Mouse (Mus musculus): Measurements from ENCODE around the gene Gal. TPM values are rescaled to one million over a fixed set of nuclear protein-coding genes. Genes with fewer than 3 reads are reported as not detected.

The Gal gene
- polyA plus RNA-seq, 1 experiment from 2014 or later = 12.2 TPM

DNA sequence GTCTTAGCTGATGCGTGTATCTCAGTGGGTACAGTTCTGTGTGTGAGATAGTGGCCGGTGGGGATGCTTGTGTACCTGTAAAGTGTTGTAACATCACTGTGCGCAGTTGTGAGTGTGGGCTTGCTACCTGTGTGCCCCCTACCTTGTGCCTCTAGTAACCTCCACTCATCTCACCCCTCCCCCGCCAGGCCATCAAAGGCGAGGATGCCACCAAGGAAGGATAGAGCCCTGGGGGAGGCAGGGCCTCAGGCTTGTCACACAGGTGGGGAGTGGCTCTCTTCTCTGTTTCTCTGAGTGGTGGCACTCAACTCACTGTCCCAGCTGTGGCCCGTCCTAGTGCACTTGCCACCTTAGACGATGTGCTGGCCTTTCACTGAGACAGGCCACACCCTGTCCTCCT is 16.7 kb upstream of the Gal start:
- WGBS = 68% methylated on average over 7 of the region's 7 CpGs
- H3K27me3 ChIP-seq (ENCODE audit: control insufficient read depth, insufficient read depth, low read length) = no peaks in the 10 kb centered on the region
- H3K4me3 ChIP-seq (ENCODE audit: low read depth, low read length) = no peak overlapping the region
- H3K4me2 ChIP-seq (replicated peaks; ENCODE audit: low read depth, low read length) = no peak overlapping the region
- no peak for ATAC-seq (ENCODE audit: insufficient number of reproducible peaks, insufficient read depth, low FRiP score, low read depth)
- H3K36me3 ChIP-seq (ENCODE audit: control insufficient read depth, insufficient read depth, low read length) = no peaks in the 10 kb centered on the region
- no peak overlapping the region for H3K9ac ChIP-seq (replicated peaks; ENCODE audit: low read depth, low read length)
- H3K4me1 ChIP-seq (ENCODE audit: control insufficient read depth, insufficient read depth, low read length) = no peaks in the 10 kb centered on the region
- no peaks in the 10 kb centered on the region for H3K9me3 ChIP-seq (ENCODE audit: control insufficient read depth, low read depth, low read length)
- H3K27ac ChIP-seq (ENCODE audit: low read length) = no peak overlapping the region

DNA sequence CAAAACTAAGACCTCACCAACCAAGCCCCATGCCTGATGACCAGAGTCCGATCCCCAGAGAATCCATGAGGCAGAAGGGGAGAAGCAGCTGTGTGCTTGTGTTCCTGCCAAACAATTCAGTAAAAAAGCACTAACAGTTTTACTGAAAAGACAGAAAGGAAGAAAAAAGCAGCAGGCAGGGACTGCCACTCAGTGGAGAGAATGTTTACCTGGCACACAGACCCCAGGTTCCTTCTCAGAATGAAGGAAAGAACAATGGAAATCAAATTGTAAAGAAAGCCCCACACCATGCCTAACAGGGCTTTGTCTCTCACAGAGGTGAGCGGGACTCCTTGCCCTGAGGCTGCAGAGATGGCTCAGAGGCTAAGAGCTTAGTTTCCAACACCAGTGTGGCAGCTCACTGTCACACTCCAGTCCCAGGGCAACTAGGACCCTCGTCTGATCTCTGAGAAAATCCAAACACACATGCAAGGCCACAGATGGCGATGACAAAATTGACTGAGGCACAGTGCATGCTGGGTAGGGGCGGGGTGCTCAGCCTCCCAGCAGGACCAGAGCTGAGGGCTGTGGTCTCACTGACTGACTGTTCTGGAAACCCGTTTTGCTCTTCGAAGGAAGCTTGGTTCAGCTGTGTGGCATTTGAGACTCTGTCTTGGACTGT is 14.9 kb upstream of the Gal start:
- Histone ChIP-seq H3K9ac (replicated peaks; ENCODE audit: low read depth, low read length) (no peak overlapping the region), H3K27me3 (ENCODE audit: control insufficient read depth, insufficient read depth, low read length) (no peaks in the 10 kb centered on the region), H3K9me3 (ENCODE audit: control insufficient read depth, low read depth, low read length) (no peaks in the 10 kb centered on the region), H3K4me1 (ENCODE audit: control insufficient read depth, insufficient read depth, low read length) (no peaks in the 10 kb centered on the region), H3K4me3 (ENCODE audit: low read depth, low read length) (no peak overlapping the region), H3K27ac (ENCODE audit: low read length) (no peak overlapping the region), H3K4me2 (replicated peaks; ENCODE audit: low read depth, low read length) (no peak overlapping the region), H3K36me3 (ENCODE audit: control insufficient read depth, insufficient read depth, low read length) (no peaks in the 10 kb centered on the region)
- WGBS = 47% methylated on average over 7 of the region's 7 CpGs
- ATAC-seq (ENCODE audit: insufficient number of reproducible peaks, insufficient read depth, low FRiP score, low read depth) = no peak

DNA sequence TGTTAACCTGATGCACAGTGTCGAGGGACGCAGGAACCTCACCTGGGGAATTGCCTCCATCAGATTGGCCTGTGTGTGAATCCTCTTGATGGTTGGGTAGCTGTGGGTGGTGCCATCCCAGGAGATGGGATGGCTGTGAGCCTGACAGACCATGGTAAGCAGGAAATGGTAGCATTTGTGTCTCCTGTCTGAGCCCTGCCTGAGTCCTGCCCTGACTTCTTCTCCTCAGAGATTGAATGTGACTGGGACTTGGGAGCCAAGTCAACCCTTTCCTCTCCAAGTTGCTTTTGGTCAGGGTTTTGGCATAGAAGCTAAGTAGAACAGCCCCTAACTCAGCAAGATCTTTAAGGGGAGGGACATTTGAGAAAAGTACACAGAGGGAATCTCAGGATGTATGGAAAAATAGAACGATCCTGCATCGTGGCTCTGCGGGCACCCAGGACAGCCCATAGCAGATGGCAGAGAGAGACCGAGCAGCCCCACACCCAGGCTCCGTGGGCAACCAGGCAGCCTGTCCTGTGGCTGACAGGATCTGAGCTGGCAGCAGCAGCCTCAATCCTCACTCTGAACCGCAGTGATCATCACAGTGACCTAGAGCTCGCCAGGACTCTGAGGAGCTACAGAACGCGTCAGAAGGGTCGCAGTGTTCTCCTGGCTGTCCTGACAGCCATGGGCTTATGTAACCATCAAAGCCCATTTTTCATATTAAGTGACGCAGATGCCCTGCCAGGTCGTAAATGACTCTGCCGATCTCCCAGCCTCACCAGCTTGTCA is 13.9 kb upstream of the Gal start:
- H3K27ac ChIP-seq (ENCODE audit: low read length) = no peak overlapping the region
- H3K36me3 ChIP-seq (ENCODE audit: control insufficient read depth, insufficient read depth, low read length) = no peaks in the 10 kb centered on the region
- ATAC-seq (ENCODE audit: insufficient number of reproducible peaks, insufficient read depth, low FRiP score, low read depth) = no peak
- no peaks in the 10 kb centered on the region for H3K9me3 ChIP-seq (ENCODE audit: control insufficient read depth, low read depth, low read length)
- H3K9ac ChIP-seq (replicated peaks; ENCODE audit: low read depth, low read length) = no peak overlapping the region
- no peaks in the 10 kb centered on the region for H3K4me1 ChIP-seq (ENCODE audit: control insufficient read depth, insufficient read depth, low read length)
- H3K4me2 ChIP-seq (replicated peaks; ENCODE audit: low read depth, low read length) = no peak overlapping the region
- no peaks in the 10 kb centered on the region for H3K27me3 ChIP-seq (ENCODE audit: control insufficient read depth, insufficient read depth, low read length)
- 72% methylated on average over 15 of the region's 15 CpGs for WGBS
- no peak overlapping the region for H3K4me3 ChIP-seq (ENCODE audit: low read depth, low read length)

DNA sequence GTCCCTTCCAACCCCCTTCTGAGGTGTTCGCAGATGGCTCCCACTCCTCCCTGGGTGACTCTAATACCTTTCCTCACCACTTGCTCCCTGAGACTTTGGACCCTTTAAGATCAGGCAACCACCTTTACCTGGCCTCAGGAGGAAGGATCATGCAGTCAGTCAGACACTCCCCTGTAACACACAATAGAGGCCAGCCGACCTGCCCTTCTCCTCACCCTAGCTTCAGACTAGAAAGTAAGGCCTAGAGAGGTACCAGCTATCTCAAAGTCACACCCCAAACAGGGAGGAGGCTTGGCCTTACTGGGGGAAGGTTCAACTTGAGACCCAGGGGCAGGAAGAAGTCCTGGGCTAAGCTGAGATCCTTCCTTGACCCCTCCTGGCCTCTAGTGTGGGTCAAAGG is 9.9 kb upstream of the Gal start:
- H3K4me3 ChIP-seq (ENCODE audit: low read depth, low read length) = no peak overlapping the region
- H3K9ac ChIP-seq (replicated peaks; ENCODE audit: low read depth, low read length) = no peak overlapping the region
- ATAC-seq (ENCODE audit: insufficient number of reproducible peaks, insufficient read depth, low FRiP score, low read depth) = peak; percentile 35; the same call in 1 of the 2 replicates
- no peak overlapping the region for H3K27ac ChIP-seq (ENCODE audit: low read length)
- no peaks in the 10 kb centered on the region for H3K36me3 ChIP-seq (ENCODE audit: control insufficient read depth, insufficient read depth, low read length)
- 79% methylated on average over 2 of the region's 2 CpGs for WGBS
- H3K9me3 ChIP-seq (ENCODE audit: control insufficient read depth, low read depth, low read length) = no peaks in the 10 kb centered on the region
- no peak overlapping the region for H3K4me2 ChIP-seq (replicated peaks; ENCODE audit: low read depth, low read length)
- H3K4me1 ChIP-seq (ENCODE audit: control insufficient read depth, insufficient read depth, low read length) = no peaks in the 10 kb centered on the region
- H3K27me3 ChIP-seq (ENCODE audit: control insufficient read depth, insufficient read depth, low read length) = no peaks in the 10 kb centered on the region

DNA sequence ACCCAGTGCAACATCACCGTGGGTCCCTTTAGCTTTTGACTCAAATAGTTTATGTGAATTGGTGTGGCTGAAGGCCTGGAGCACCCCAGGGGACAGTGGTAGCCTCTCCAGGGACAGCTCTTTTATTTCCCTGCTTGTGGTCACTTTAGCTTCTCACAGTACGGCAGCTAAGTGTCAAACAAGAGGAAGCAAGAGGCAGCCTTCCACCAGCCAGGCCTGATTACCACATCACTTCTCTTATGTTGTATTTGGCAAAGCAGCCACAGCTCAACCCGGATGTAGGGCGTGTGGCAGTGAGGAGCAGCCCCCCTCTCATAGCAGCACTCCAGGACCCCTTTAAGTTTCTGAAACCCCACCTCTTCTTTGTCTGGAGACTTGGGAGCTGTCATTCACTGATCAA is 8.6 kb upstream of the Gal start:
- H3K27me3 ChIP-seq (ENCODE audit: control insufficient read depth, insufficient read depth, low read length) = no peaks in the 10 kb centered on the region
- no peak overlapping the region for H3K4me3 ChIP-seq (ENCODE audit: low read depth, low read length)
- no peak overlapping the region for H3K9ac ChIP-seq (replicated peaks; ENCODE audit: low read depth, low read length)
- H3K9me3 ChIP-seq (ENCODE audit: control insufficient read depth, low read depth, low read length) = no peaks in the 10 kb centered on the region
- ATAC-seq (ENCODE audit: insufficient number of reproducible peaks, insufficient read depth, low FRiP score, low read depth) = no peak
- H3K4me1 ChIP-seq (ENCODE audit: control insufficient read depth, insufficient read depth, low read length) = no peaks in the 10 kb centered on the region
- no peaks in the 10 kb centered on the region for H3K36me3 ChIP-seq (ENCODE audit: control insufficient read depth, insufficient read depth, low read length)
- 53% methylated on average over 4 of the region's 4 CpGs for WGBS
- no peak overlapping the region for H3K27ac ChIP-seq (ENCODE audit: low read length)
- no peak overlapping the region for H3K4me2 ChIP-seq (replicated peaks; ENCODE audit: low read depth, low read length)

DNA sequence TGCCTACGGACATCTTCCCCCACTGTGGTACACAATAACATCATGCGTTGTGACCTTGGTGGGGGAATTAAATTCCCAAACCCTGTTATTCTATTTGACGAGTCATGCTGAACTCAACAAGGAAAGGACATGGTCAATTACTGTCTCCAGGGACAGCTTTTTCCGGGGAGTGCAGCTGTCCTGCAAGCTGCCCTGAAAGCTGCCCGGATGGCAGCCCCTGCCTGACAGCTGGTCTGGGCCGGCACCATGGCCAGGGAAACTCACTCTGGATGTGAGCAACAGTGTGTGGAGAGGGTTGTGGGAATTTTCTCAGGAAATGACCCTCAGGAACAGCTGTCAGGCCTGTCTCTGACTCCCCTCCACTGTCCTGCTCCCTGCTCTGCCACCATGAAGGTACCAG is 8.1 kb upstream of the Gal start:
- no peak overlapping the region for H3K9ac ChIP-seq (replicated peaks; ENCODE audit: low read depth, low read length)

DNA sequence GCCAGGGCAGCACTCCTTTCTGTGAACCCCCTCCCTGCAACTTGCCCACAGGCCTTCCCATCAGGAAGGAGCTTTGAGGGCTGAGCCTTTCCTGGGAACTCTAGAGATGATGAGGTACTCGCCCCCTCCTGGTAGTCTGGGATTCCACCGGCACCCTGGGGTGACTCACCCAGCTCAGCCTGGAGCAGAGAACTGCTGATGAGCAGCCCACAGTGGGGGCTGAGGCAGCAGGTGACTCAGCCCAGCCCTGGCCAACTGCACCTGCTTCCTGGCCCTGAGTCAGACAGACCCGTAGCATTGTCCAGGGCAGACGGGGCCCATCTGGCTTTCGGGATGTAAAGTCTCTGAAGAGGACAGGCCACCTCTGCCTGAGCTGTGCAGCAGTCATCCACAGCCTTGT is 4.9 kb upstream of the Gal start:
- ATAC-seq (ENCODE audit: insufficient number of reproducible peaks, insufficient read depth, low FRiP score, low read depth) = no peak
- Histone ChIP-seq H3K9ac (replicated peaks; ENCODE audit: low read depth, low read length) (no peak overlapping the region), H3K36me3 (ENCODE audit: control insufficient read depth, insufficient read depth, low read length) (no peaks in the 10 kb centered on the region), H3K27me3 (ENCODE audit: control insufficient read depth, insufficient read depth, low read length) (0 out of 2 replicates have a peak, but pooled peaks cover 4% of the 10 kb centered on the region), H3K9me3 (ENCODE audit: control insufficient read depth, low read depth, low read length) (no peaks in the 10 kb centered on the region), H3K4me3 (ENCODE audit: low read depth, low read length) (no peak overlapping the region), H3K4me2 (replicated peaks; ENCODE audit: low read depth, low read length) (no peak overlapping the region), H3K27ac (ENCODE audit: low read length) (no peak overlapping the region), H3K4me1 (ENCODE audit: control insufficient read depth, insufficient read depth, low read length) (0 out of 2 replicates have a peak, but pooled peaks cover 2% of the 10 kb centered on the region)
- WGBS = 51% methylated on average over 5 of the region's 5 CpGs

More for the DNA sequence above, 8.1 kb upstream of the Gal start:
- no peaks in the 10 kb centered on the region for H3K4me1 ChIP-seq (ENCODE audit: control insufficient read depth, insufficient read depth, low read length)
- no peak overlapping the region for H3K27ac ChIP-seq (ENCODE audit: low read length)
- no peaks in the 10 kb centered on the region for H3K27me3 ChIP-seq (ENCODE audit: control insufficient read depth, insufficient read depth, low read length)
- H3K4me3 ChIP-seq (ENCODE audit: low read depth, low read length) = no peak overlapping the region
- H3K4me2 ChIP-seq (replicated peaks; ENCODE audit: low read depth, low read length) = no peak overlapping the region
- H3K9me3 ChIP-seq (ENCODE audit: control insufficient read depth, low read depth, low read length) = no peaks in the 10 kb centered on the region
- ATAC-seq (ENCODE audit: insufficient number of reproducible peaks, insufficient read depth, low FRiP score, low read depth) = no peak
- WGBS = 72% methylated on average over 6 of the region's 6 CpGs
- no peaks in the 10 kb centered on the region for H3K36me3 ChIP-seq (ENCODE audit: control insufficient read depth, insufficient read depth, low read length)

DNA sequence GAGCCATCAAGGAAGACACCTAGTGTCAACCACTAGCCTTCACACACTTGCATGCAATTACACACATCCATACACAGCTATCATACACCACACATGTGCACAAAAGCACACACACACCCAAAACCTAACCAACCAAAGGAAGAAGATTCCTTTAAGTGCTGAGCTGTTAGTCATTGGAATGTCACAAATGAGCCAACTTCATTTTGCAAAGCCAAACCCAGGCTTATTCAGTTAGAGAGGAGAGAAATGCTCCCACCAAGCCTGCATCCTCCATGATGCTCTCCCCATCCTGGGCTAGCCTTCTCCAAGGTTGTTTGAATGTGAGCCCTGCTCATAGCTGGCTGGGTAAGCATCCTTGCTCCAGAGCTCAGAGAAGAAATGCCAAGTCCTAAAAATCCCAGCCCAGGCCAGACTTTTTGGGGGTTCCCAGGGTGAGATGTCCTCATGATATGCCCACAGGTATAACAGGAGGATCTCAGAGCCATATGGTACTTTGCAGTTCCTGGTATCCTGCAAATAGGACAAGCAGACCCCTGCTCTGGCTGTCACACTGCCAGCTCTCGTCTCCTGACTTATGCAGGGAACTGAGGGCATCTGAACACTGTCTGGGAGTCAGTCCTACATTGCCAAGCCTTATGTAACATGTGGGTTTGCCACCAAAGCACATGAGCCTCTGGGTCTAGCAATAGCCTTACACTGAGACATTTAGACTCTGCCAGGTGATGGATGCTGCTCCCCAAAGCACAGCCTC is 8.6 kb downstream of the Gal start:
- H3K4me3 ChIP-seq (ENCODE audit: low read depth, low read length) = no peak overlapping the region
- 52% methylated on average over 1 of the region's 1 CpGs for WGBS
- no peaks in the 10 kb centered on the region for H3K36me3 ChIP-seq (ENCODE audit: control insufficient read depth, insufficient read depth, low read length)
- H3K4me2 ChIP-seq (replicated peaks; ENCODE audit: low read depth, low read length) = no peak overlapping the region
- no peak overlapping the region for H3K27ac ChIP-seq (ENCODE audit: low read length)
- no peaks in the 10 kb centered on the region for H3K9me3 ChIP-seq (ENCODE audit: control insufficient read depth, low read depth, low read length)
- no peaks in the 10 kb centered on the region for H3K4me1 ChIP-seq (ENCODE audit: control insufficient read depth, insufficient read depth, low read length)
- no peaks in the 10 kb centered on the region for H3K27me3 ChIP-seq (ENCODE audit: control insufficient read depth, insufficient read depth, low read length)
- no peak overlapping the region for H3K9ac ChIP-seq (replicated peaks; ENCODE audit: low read depth, low read length)
- no peak for ATAC-seq (ENCODE audit: insufficient number of reproducible peaks, insufficient read depth, low FRiP score, low read depth)

All from stomach, embryonic 14.5 days (tissue).